Mouse (Mus musculus) embryonic facial prominence, embryonic 13.5 days (tissue): ENCODE data around the gene Dcbld2. TPM values are rescaled to one million over a fixed set of nuclear protein-coding genes. Genes with fewer than 3 reads are reported as not detected.

Experiments
- ATAC-seq: fragments of 200-750 bp; cut with Nextera tagmentation; 2 replicates; pipeline ENCODE4 v1.8.0; 2017; ENCODE audit warnings: low read depth; ENCODE audit not compliant: insufficient number of reproducible peaks, insufficient read depth, low FRiP score, low TSS enrichment
- H3K27ac ChIP-seq: fragments of 300-500 bp; sonication (generic); 2 replicates; pipeline ENCODE4 v1.5.1; 2015; ENCODE audit warnings: moderate library complexity, mild to moderate bottlenecking, inconsistent platforms
- H3K27me3 ChIP-seq: fragments of 300-500 bp; sonication (generic); 2 replicates; pipeline ENCODE4 v1.6.1; 2015; ENCODE audit warnings: mild to moderate bottlenecking, inconsistent platforms
- H3K36me3 ChIP-seq: fragments of 300-500 bp; sonication (generic); 2 replicates; pipeline ENCODE4 v1.6.1; 2015; ENCODE audit warnings: mild to moderate bottlenecking, inconsistent platforms
- H3K4me1 ChIP-seq: fragments of 300-500 bp; sonication (generic); 2 replicates; pipeline ENCODE4 v1.6.1; 2015; ENCODE audit warnings: inconsistent platforms
- H3K4me2 ChIP-seq: fragments of 300-500 bp; sonication (generic); 2 replicates; pipeline ENCODE4 v1.6.1; 2015; ENCODE audit warnings: moderate library complexity, mild to moderate bottlenecking, inconsistent platforms
- H3K4me3 ChIP-seq: fragments of 300-500 bp; sonication (generic); 2 replicates; pipeline ENCODE4 v1.5.1; 2015; ENCODE audit warnings: mild to moderate bottlenecking, inconsistent platforms
- H3K9ac ChIP-seq: fragments of 300-500 bp; sonication (generic); 2 replicates; pipeline ENCODE4 v1.6.1; 2015; ENCODE audit warnings: mild to moderate bottlenecking, inconsistent platforms
- H3K9me3 ChIP-seq: fragments of 300-500 bp; sonication (generic); 2 replicates; pipeline ENCODE4 v1.6.1; 2016; ENCODE audit warnings: inconsistent platforms
- WGBS: fragments of 180-500 bp; shearing (Covaris S2); methylation state at CpG from one replicate; pipeline ENCODE4 v1.1.7; 2015; ENCODE audit warnings: mixed read lengths; 5-methylcytosine and 5-hydroxymethylcytosine counted together
- polyA plus RNA-seq: library from polyadenylated mRNA; unstranded; fragments of >200 nt; fragmentation: Nextera tagmentation; extraction: Ambion mirVana; gene quantifications from 2 replicates; pipeline ENCODE4 v1.2.1, GENCODE M21; 2015

Gene Dcbld2
- polyA plus RNA-seq, 1 experiment from 2014 or later = 5.6 TPM

GRCm38 (mm10) chr16:58497886-58498713, 89.9 kb downstream of the Dcbld2 start:
- ATAC-seq = no peak
- Histone ChIP-seq H3K27ac (no peak overlapping the region), H3K4me1 (no peaks in the 10 kb centered on the region), H3K4me2 (no peak overlapping the region), H3K9me3 (no peaks in the 10 kb centered on the region), H3K27me3 (no peaks in the 10 kb centered on the region), H3K4me3 (no peak overlapping the region), H3K36me3 (0 out of 2 replicates have a peak, but pooled peaks cover under 1% of the 10 kb centered on the region), H3K9ac (no peak overlapping the region)
- 85% methylated on average over 9 of the region's 9 CpGs for WGBS

- Histone ChIP-seq H3K4me1 (no peaks in the 10 kb centered on the region), H3K27ac (no peak overlapping the region), H3K9ac (no peak overlapping the region), H3K36me3 (no peaks in the 10 kb centered on the region), H3K4me2 (no peak overlapping the region), H3K4me3 (no peak overlapping the region), H3K9me3 (no peaks in the 10 kb centered on the region), H3K27me3 (no peaks in the 10 kb centered on the region)
- no peak for ATAC-seq
- 85% methylated on average over 1 of the region's 1 CpGs for WGBS
These were observed 90.9 kb downstream of the Dcbld2 start for GRCm38 (mm10) chr16:58499172-58499584.

DNA sequence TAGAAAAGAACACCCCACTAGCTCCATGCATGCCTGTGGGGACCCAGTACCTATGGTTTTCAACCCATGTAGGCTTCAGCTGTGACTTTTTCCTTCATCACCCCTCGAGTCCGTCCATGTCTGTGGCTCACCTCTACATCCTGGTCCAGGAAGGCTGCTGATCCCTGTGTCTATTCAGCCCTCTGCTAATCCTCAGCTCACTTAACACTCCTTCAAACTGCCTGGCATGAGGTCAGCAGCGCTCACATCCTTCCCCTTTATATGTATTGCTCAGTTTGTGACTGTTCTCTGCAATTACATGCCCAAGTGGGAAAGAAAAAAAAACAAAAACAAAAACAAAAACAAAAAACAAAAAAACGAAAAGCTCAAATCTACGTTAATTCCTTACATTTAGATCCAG, 91.4 kb downstream of the Dcbld2 start:
- no peak overlapping the region for H3K27ac ChIP-seq
- no peak for ATAC-seq

DNA sequence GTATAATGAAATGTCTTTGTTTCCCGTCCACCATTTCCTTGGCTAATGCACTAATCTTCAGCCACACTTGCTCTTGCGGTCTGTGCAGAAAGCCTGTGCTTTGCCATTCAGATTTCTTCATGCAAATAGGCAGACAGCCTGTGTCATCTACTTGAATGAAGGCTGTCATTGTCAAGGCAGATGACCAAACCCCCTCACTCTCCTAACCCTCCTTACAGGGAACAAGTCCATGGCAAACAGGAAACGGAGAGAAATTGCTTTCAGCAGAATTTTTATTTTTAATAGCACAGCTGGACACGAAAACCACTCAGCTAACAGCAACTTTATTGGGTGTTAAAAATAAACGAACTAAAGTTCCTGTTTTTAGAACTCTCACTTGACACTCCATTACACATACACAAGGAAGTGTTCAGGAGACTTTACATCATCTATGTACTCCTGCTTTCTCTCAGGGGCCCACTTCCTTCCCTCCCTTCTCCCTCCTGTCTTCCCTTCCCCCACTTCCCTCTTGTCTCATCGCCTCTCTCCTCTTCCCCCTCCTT, 93.6 kb downstream of the Dcbld2 start:
- Histone ChIP-seq H3K4me1 (0 out of 2 replicates have a peak, but pooled peaks cover under 1% of the 10 kb centered on the region), H3K9me3 (no peaks in the 10 kb centered on the region), H3K27ac (no peak overlapping the region), H3K4me3 (no peak overlapping the region), H3K9ac (no peak overlapping the region), H3K36me3 (no peaks in the 10 kb centered on the region), H3K27me3 (no peaks in the 10 kb centered on the region), H3K4me2 (no peak overlapping the region)
- ATAC-seq = no peak
- WGBS = 42% methylated on average over 6 of the region's 6 CpGs

More for the DNA sequence above, 91.4 kb downstream of the Dcbld2 start:
- no peaks in the 10 kb centered on the region for H3K9me3 ChIP-seq
- WGBS = 78% methylated on average over 5 of the region's 5 CpGs
- H3K4me1 ChIP-seq = no peaks in the 10 kb centered on the region
- no peaks in the 10 kb centered on the region for H3K36me3 ChIP-seq
- H3K4me2 ChIP-seq = no peak overlapping the region
- H3K27me3 ChIP-seq = no peaks in the 10 kb centered on the region
- no peak overlapping the region for H3K4me3 ChIP-seq
- no peak overlapping the region for H3K9ac ChIP-seq

DNA sequence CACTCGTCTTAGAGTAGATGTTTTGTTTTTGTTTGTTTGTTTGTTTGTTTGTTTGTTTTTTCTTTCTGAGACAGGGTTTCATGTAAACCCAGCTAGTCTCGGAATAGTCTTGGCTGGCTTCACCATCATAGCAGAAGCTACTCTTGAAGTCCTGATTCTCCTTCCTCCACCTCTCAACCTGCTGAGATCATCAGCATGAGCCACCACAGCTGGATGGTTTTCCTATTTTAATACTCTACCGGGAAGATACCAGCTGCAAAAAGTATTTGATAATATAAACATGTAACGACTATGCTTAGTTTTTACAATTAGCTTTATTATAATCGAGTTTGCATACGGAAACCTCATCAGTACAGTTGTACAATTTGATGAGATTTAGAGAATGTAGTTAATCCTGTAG, 94.3 kb downstream of the Dcbld2 start:
- H3K36me3 ChIP-seq = no peaks in the 10 kb centered on the region
- no peak overlapping the region for H3K27ac ChIP-seq
- no peaks in the 10 kb centered on the region for H3K9me3 ChIP-seq
- ATAC-seq = no peak
- no peak overlapping the region for H3K9ac ChIP-seq
- no peak overlapping the region for H3K4me2 ChIP-seq
- no peak overlapping the region for H3K4me3 ChIP-seq
- 0 out of 2 replicates have a peak, but pooled peaks cover 7% of the 10 kb centered on the region for H3K4me1 ChIP-seq
- WGBS = 73% methylated on average over 6 of the region's 6 CpGs
- H3K27me3 ChIP-seq = no peaks in the 10 kb centered on the region

DNA sequence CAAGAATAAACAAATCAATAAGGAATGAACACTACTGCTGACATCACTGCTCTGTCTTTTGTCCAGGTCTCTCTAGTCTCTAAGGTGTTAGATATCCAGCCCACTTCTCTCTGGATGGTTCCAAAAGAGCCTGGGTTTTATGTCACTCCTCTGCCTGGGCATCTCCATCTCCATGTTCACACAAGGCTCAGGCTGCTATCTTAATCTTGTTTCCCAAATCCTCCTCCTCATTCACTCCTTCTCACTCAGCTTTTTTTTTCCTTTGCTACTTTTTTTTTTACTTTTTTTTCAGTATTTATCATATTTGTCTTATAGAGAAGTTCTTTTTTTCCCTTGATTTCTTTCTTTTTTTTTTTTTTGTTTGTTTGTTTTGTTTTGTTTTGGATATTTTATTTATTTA, 96.7 kb downstream of the Dcbld2 start:
- H3K4me3 ChIP-seq = no peak overlapping the region
- H3K9ac ChIP-seq = no peak overlapping the region
- H3K36me3 ChIP-seq = no peaks in the 10 kb centered on the region
- no peak for ATAC-seq
- no peaks in the 10 kb centered on the region for H3K27me3 ChIP-seq
- no peaks in the 10 kb centered on the region for H3K9me3 ChIP-seq
- H3K27ac ChIP-seq = no peak overlapping the region
- H3K4me1 ChIP-seq = peaks cover 8% of the 10 kb centered on the region; the same call in 1 of the 2 replicates
- H3K4me2 ChIP-seq = no peak overlapping the region

- peaks cover 34% of the 10 kb centered on the region for H3K4me1 ChIP-seq
- peak overlapping the region; percentile 41; the same call in 1 of the 2 replicates for H3K27ac ChIP-seq
- peak; percentile 32; the same call in 1 of the 2 replicates for ATAC-seq
- H3K9me3 ChIP-seq = no peaks in the 10 kb centered on the region
- no peaks in the 10 kb centered on the region for H3K27me3 ChIP-seq
- 16% methylated on average over 9 of the region's 9 CpGs for whole genome bisulfite sequencing
- H3K36me3 ChIP-seq = no peaks in the 10 kb centered on the region
- H3K4me2 ChIP-seq = peak overlapping the region; percentile 26
- no peak overlapping the region for H3K4me3 ChIP-seq
- no peak overlapping the region for H3K9ac ChIP-seq
These were observed 104.0 kb downstream of the Dcbld2 start for GRCm38 (mm10) chr16:58512181-58512761.

DNA sequence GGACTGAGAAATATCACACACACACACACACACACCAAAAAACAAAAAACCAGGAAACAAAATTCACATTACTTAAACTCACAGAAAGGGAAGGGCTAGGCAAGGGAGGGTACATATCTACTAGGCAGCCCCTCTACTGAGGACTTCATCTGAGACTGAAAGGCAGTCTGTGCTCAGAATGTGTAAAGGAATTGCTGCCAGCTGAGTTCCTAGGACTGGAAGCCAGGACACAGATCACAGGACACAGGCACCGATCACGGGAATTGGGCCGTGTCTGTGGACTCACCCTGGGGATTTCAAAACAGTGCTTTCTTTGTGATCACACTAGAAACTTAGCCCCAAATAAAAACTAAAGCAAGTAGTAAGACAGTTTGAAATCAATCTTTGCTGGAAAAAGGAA, 104.6 kb downstream of the Dcbld2 start:
- Histone ChIP-seq H3K9ac (no peak overlapping the region), H3K27me3 (no peaks in the 10 kb centered on the region), H3K4me3 (no peak overlapping the region), H3K4me2 (no peak overlapping the region), H3K4me1 (peaks cover 32% of the 10 kb centered on the region), H3K9me3 (no peaks in the 10 kb centered on the region), H3K27ac (peak overlapping the region; percentile 58; the same call in 1 of the 2 replicates), H3K36me3 (no peaks in the 10 kb centered on the region)
- WGBS = 21% methylated on average over 3 of the region's 3 CpGs
- no peak for ATAC-seq

DNA sequence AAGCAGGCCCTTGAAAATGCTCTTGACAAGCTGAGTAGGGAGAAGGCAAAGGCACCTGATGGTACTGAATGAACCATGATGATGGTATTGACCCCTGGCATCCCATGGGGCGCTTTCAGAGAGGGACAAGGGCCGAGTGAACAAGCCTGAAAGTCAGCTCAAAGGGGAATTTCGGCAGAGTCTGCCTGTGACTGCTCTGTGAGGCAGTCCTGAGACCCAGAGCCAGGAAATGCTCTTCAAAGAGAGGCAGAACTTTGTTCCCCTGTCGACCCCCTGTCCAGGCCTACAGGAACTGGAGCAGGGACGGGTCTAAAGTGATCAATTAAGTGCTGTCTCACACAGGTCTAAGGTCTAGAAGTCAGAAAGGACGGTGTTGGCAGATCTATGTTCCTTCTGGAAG, 105.5 kb downstream of the Dcbld2 start:
- Histone ChIP-seq H3K4me1 (peaks cover 32% of the 10 kb centered on the region), H3K4me3 (no peak overlapping the region), H3K9ac (0 out of 2 replicates have a peak overlapping the region, but pooled peaks have one; percentile 2), H3K27ac (peak overlapping the region; percentile 55), H3K36me3 (no peaks in the 10 kb centered on the region), H3K4me2 (no peak overlapping the region), H3K9me3 (no peaks in the 10 kb centered on the region), H3K27me3 (no peaks in the 10 kb centered on the region)
- no peak for ATAC-seq
- WGBS = 37% methylated on average over 6 of the region's 6 CpGs

- H3K36me3 ChIP-seq = no peaks in the 10 kb centered on the region
- WGBS = 90% methylated on average over 9 of the region's 9 CpGs
- no peak for ATAC-seq
- H3K4me2 ChIP-seq = no peak overlapping the region
- H3K27me3 ChIP-seq = no peaks in the 10 kb centered on the region
- no peaks in the 10 kb centered on the region for H3K9me3 ChIP-seq
- no peak overlapping the region for H3K4me3 ChIP-seq
- H3K9ac ChIP-seq = no peak overlapping the region
- no peak overlapping the region for H3K27ac ChIP-seq
- H3K4me1 ChIP-seq = peaks cover 34% of the 10 kb centered on the region
These were observed 106.3 kb downstream of the Dcbld2 start for GRCm38 (mm10) chr16:58514565-58514964.

GRCm38 (mm10) chr16:58516161-58516560, 107.9 kb downstream of the Dcbld2 start:
- ATAC-seq = no peak
- WGBS = 86% methylated on average over 2 of the region's 2 CpGs

More at GRCm38 (mm10) chr16:58516161-58516560, 107.9 kb downstream of the Dcbld2 start:
- Histone ChIP-seq H3K27ac (no peak overlapping the region), H3K4me1 (peaks cover 28% of the 10 kb centered on the region), H3K9ac (no peak overlapping the region), H3K27me3 (no peaks in the 10 kb centered on the region), H3K9me3 (no peaks in the 10 kb centered on the region), H3K4me3 (no peak overlapping the region), H3K4me2 (no peak overlapping the region), H3K36me3 (no peaks in the 10 kb centered on the region)
